Mouse (Mus musculus) limb, embryonic 12.5 days (tissue): ENCODE measurements around the gene Ccdc138. TPM values are rescaled to one million over a fixed set of nuclear protein-coding genes. Genes with fewer than 3 reads are reported as not detected.
A peak's percentile ranks its signal among the peaks of the same experiment; 100 is the strongest.

Experiments
- ATAC-seq: fragments of 200-750 bp; cut with Nextera tagmentation; 2 replicates; pipeline ENCODE4 v1.8.0; 2017; ENCODE audit warnings: low read depth, moderate TSS enrichment; ENCODE audit not compliant: insufficient number of reproducible peaks, insufficient read depth, low FRiP score, low TSS enrichment
- H3K27ac ChIP-seq: fragments of 300-500 bp; sonication (generic); 2 replicates; pipeline ENCODE4 v1.5.1; 2016; ENCODE audit warnings: mild to moderate bottlenecking, moderate library complexity
- H3K27me3 ChIP-seq: fragments of 300-500 bp; sonication (generic); 2 replicates; pipeline ENCODE4 v1.6.1; 2016; ENCODE audit warnings: mild to moderate bottlenecking, moderate library complexity
- H3K36me3 ChIP-seq: fragments of 300-500 bp; sonication (generic); 2 replicates; pipeline ENCODE4 v1.6.1; 2016; ENCODE audit warnings: mild to moderate bottlenecking, moderate library complexity
- H3K4me1 ChIP-seq: fragments of 300-500 bp; sonication (generic); replicated peaks from 2 replicates; pipeline ENCODE4 v1.6.1; 2016
- H3K4me2 ChIP-seq: fragments of 300-500 bp; sonication (generic); 2 replicates; pipeline ENCODE4 v1.6.1; 2016; ENCODE audit warnings: mild to moderate bottlenecking, moderate library complexity
- H3K4me3 ChIP-seq: fragments of 300-500 bp; sonication (generic); replicated peaks from 2 replicates; pipeline ENCODE4 v1.5.1; 2016; ENCODE audit warnings: mild to moderate bottlenecking
- H3K9ac ChIP-seq: fragments of 300-500 bp; sonication (generic); replicated peaks from 2 replicates; pipeline ENCODE4 v1.6.1; 2016; ENCODE audit warnings: mild to moderate bottlenecking, moderate library complexity
- H3K9me3 ChIP-seq: fragments of 300-500 bp; sonication (generic); 2 replicates; pipeline ENCODE4 v1.6.1; 2016; ENCODE audit warnings: mild to moderate bottlenecking, moderate library complexity
- WGBS: fragments of 180-500 bp; shearing (Covaris S2); methylation state at CpG from one replicate; pipeline ENCODE4 v1.1.7; 2016; 5-methylcytosine and 5-hydroxymethylcytosine counted together
- polyA plus RNA-seq: library from polyadenylated mRNA; unstranded; fragments of >200 nt; fragmentation: Nextera tagmentation; extraction: Ambion mirVana; gene quantifications from 2 replicates; pipeline ENCODE4 v1.2.1, GENCODE M21; 2016

Gene Ccdc138
- polyA plus RNA-seq, 1 experiment from 2014 or later = 15.4 TPM

DNA sequence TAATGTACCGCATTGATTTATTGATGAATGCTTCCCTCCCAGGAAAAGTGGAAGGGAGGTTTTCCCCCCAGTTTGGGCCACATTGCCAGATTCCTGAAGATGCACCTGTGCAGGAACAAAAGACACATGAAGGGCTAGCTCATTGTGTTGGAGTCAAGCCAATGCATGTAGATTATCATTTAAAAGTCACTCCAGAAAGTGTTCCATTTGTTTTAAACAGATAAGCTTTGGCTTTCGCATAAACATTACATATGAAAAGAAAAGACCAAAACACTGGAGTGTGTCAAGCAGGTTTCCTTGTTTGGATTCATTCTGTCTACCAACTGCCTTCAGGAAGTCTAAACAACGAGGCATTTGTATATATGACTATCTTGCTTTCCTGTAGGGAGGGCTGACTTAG lies 96.7 kb downstream of the Ccdc138 start:
- Histone ChIP-seq H3K36me3 (no peaks in the 10 kb centered on the region), H3K4me3 (no peak overlapping the region), H3K27me3 (no peaks in the 10 kb centered on the region), H3K4me2 (no peak overlapping the region), H3K27ac (no peak overlapping the region), H3K4me1 (no peaks in the 10 kb centered on the region), H3K9me3 (peaks cover 7% of the 10 kb centered on the region; the same call in 1 of the 2 replicates), H3K9ac (no peak overlapping the region)
- no peak for ATAC-seq
- 81% methylated on average over 3 of the region's 3 CpGs for whole genome bisulfite sequencing

DNA sequence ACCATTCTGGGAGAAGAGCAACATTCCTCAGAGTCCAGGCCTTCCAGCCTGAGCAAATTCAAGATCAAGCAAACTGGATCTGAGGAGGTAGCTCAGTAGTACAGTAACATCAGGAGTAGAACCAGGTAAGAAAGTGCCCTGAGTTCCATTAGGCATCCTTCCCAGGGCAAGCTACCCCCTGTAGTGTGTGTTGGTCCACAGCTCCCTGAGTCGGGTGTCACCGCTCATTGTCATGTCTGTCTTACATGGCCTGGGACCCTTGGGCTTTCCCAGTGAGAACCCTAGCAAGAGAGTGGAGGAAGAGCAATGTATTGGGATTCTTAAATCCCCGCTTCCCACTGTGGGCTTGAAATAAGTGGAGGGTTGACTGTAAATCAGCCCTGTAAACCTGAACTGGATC lies 97.4 kb downstream of the Ccdc138 start:
- 93% methylated on average over 3 of the region's 3 CpGs for WGBS
- Histone ChIP-seq H3K9me3 (peaks cover 7% of the 10 kb centered on the region; the same call in 1 of the 2 replicates), H3K9ac (no peak overlapping the region), H3K36me3 (no peaks in the 10 kb centered on the region), H3K27ac (no peak overlapping the region), H3K4me2 (no peak overlapping the region), H3K4me1 (no peaks in the 10 kb centered on the region), H3K27me3 (no peaks in the 10 kb centered on the region), H3K4me3 (no peak overlapping the region)
- ATAC-seq = no peak

DNA sequence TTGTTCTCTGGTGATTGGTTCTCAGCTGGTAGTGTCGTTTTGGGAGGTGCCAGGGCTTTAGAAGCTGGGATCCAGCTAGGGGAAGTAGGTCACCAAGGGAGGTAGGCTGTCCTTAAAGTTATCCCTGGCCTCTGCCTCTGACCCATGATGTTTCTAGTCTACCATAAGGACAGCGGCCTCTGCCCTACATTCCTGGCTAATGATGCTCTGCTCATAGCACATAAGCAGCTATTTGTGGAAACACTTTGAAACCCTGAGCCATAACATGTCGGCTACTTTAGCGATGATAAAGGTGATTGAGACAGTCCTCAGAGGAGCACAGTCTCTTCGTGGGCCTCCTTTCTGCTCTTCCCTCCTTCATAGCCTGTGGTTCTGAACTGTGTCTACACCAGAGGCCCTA lies 98.1 kb downstream of the Ccdc138 start:
- no peaks in the 10 kb centered on the region for H3K27me3 ChIP-seq
- no peak overlapping the region for H3K9ac ChIP-seq
- peaks cover under 1% of the 10 kb centered on the region; the same call in 1 of the 2 replicates for H3K4me1 ChIP-seq
- H3K4me3 ChIP-seq = no peak overlapping the region
- H3K36me3 ChIP-seq = no peaks in the 10 kb centered on the region
- WGBS = 65% methylated on average over 5 of the region's 5 CpGs
- peaks cover 7% of the 10 kb centered on the region; the same call in 1 of the 2 replicates for H3K9me3 ChIP-seq
- no peak for ATAC-seq
- no peak overlapping the region for H3K27ac ChIP-seq
- H3K4me2 ChIP-seq = no peak overlapping the region

DNA sequence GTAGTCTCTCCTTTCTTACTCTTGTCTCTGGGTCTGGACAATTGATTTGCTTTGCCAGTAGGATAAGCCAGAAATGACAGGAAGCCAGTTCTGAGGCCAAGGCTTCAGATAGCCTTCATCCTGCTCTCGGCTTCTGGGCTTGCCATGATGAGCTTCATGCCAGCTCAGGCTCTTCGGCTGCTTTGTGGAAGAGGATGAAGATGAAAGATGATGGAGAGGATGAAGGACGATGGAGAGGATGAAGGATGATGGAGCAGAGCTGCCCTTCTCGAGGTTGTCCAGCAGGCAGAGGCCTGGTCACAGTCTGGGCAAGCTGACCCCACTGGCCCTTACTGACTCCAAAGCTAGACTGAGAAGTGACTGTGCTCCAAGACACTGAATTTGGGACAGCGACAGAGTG lies 102.4 kb downstream of the Ccdc138 start:
- Histone ChIP-seq H3K36me3 (no peaks in the 10 kb centered on the region), H3K9me3 (no peaks in the 10 kb centered on the region), H3K4me3 (no peak overlapping the region), H3K4me1 (peaks cover 13% of the 10 kb centered on the region; the same call in 1 of the 2 replicates), H3K4me2 (no peak overlapping the region), H3K27me3 (no peaks in the 10 kb centered on the region), H3K27ac (no peak overlapping the region), H3K9ac (no peak overlapping the region)
- 92% methylated on average over 5 of the region's 5 CpGs for WGBS
- ATAC-seq = no peak

DNA sequence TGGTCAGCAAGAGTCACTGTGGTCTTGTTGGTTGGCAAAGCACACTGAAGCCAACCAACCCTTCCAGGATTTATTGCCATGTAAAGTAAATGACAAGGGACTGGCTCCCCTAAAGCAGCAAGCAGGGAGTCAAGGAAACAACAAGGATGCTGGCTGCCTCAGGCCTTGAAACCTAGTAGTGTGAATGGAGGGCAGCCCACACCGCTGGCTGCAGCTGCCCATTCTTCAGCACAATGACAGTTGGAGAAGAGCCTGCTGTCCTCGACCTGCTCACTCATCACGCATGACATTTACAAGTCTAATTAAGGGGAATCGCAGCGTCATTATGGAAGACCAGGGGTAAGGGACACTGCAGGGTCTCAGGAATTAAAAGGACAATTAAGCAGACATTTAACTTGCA lies 103.2 kb downstream of the Ccdc138 start:
- Histone ChIP-seq H3K4me1 (peaks cover 13% of the 10 kb centered on the region; the same call in 1 of the 2 replicates), H3K27ac (peak overlapping the region; percentile 47; the same call in 1 of the 2 replicates)
- WGBS = 16% methylated on average over 5 of the region's 5 CpGs

DNA sequence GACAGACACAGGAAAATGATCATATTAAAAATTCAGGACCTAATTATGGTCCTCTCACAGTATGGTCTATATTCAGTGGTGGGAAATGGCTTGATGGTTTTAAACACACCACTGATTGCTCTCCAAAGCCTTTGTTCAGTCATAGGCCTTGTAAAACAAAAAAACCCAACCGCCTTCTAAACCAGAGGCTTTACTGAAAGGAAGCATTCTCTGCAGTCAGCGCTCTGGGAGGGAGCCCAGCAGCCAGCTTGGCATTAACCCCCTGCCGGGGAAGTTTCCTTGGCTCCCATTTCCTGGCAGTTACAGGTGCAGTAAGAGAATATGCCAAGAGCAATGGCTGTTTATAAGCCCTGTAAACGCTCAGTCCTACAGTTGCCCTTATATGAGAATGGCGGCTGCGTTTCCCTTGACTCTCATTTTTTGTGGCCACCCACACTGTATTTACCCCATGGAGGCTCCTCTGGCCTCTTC lies 103.7 kb downstream of the Ccdc138 start:
- no peaks in the 10 kb centered on the region for H3K27me3 ChIP-seq
- no peaks in the 10 kb centered on the region for H3K36me3 ChIP-seq
- 20% methylated on average over 6 of the region's 6 CpGs for WGBS
- 0 out of 2 replicates have a peak overlapping the region, but pooled peaks have one; percentile 45 for H3K27ac ChIP-seq
- no peak overlapping the region for H3K9ac ChIP-seq
- no peaks in the 10 kb centered on the region for H3K9me3 ChIP-seq
- no peak overlapping the region for H3K4me3 ChIP-seq
- peaks cover 13% of the 10 kb centered on the region; the same call in 1 of the 2 replicates for H3K4me1 ChIP-seq
- H3K4me2 ChIP-seq = peak overlapping the region; percentile 10; the same call in 1 of the 2 replicates
- ATAC-seq = peak; percentile 63

More for the DNA sequence above, 103.2 kb downstream of the Ccdc138 start:
- Histone ChIP-seq H3K9me3 (no peaks in the 10 kb centered on the region), H3K9ac (no peak overlapping the region), H3K36me3 (no peaks in the 10 kb centered on the region), H3K4me3 (no peak overlapping the region), H3K27me3 (no peaks in the 10 kb centered on the region), H3K4me2 (no peak overlapping the region)
- no peak for ATAC-seq

DNA sequence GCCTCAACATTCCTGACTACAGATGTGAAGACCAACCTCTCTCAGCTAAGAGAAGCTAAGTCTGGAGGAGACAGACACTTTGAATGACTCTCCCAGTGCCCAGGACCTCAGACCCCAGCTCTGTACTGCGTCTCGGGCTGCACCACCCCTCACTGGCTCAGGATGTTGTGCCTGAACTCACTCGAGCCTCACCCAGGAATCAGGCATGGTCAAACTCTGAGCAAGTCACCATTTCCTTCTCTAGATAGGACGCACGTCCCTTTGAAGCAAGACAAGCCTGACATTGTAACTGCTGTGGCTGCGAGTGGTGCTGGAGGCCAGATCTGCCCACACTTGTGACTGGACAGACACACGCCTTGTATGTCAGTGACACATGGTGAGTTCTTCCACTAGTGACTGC lies 104.2 kb downstream of the Ccdc138 start:
- Histone ChIP-seq H3K4me2 (peak overlapping the region; percentile 10; the same call in 1 of the 2 replicates), H3K9me3 (no peaks in the 10 kb centered on the region), H3K4me3 (no peak overlapping the region), H3K9ac (no peak overlapping the region), H3K27me3 (no peaks in the 10 kb centered on the region), H3K36me3 (no peaks in the 10 kb centered on the region), H3K27ac (0 out of 2 replicates have a peak overlapping the region, but pooled peaks have one; percentile 45), H3K4me1 (peaks cover 13% of the 10 kb centered on the region; the same call in 1 of the 2 replicates)
- WGBS = 63% methylated on average over 7 of the region's 7 CpGs
- 0 out of 2 replicates have a peak, but pooled peaks have one; percentile 2 for ATAC-seq

DNA sequence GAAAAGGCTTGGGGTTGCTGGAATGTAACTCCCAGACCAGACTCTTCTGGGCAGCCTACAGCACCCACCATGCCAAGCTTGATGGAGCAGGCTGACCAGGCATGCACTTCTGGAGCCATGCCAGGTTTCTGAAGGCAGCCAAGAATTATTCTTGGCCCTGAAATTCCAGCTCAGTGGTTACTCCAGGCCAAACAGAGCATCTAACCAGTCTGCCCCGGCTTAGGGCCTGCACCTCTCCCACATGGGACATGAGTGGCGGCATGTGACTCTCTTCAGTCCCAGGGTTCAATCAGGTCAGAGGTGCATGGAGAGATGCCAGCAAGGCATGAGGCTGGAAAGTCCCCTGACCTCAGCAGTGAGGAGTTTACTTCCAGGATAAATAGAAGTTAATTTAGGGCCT lies 107.0 kb downstream of the Ccdc138 start:
- no peak for ATAC-seq
- H3K27me3 ChIP-seq = no peaks in the 10 kb centered on the region
- H3K9me3 ChIP-seq = no peaks in the 10 kb centered on the region
- 89% methylated on average over 2 of the region's 2 CpGs for WGBS
- no peak overlapping the region for H3K27ac ChIP-seq
- H3K4me1 ChIP-seq = peaks cover 13% of the 10 kb centered on the region; the same call in 1 of the 2 replicates
- no peak overlapping the region for H3K9ac ChIP-seq
- no peak overlapping the region for H3K4me2 ChIP-seq
- H3K36me3 ChIP-seq = no peaks in the 10 kb centered on the region
- no peak overlapping the region for H3K4me3 ChIP-seq

DNA sequence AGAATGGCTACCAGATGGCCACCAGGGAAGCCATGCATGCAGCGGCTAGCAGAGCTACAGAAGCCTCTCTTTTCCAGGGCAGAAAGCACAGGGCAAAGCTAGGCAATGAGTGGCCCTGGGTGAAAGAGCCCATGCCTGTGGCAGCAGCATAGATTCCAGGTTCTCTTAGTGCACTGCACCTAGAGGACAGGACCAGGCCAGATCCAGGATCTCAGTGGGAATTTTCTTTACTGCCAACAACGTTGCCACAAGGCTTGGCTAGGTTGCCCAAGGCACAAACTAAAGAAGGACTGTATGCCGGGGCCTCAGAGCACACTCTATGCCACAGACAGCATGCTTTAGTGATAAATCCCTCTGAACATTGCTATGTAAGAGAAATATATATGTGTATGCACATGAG lies 108.6 kb downstream of the Ccdc138 start:
- Histone ChIP-seq H3K9ac (no peak overlapping the region), H3K4me2 (no peak overlapping the region), H3K4me3 (no peak overlapping the region), H3K9me3 (no peaks in the 10 kb centered on the region), H3K27me3 (0 out of 2 replicates have a peak, but pooled peaks cover 2% of the 10 kb centered on the region), H3K36me3 (no peaks in the 10 kb centered on the region), H3K4me1 (peaks cover 9% of the 10 kb centered on the region; the same call in 1 of the 2 replicates), H3K27ac (no peak overlapping the region)
- no peak for ATAC-seq
- 83% methylated on average over 3 of the region's 3 CpGs for WGBS

DNA sequence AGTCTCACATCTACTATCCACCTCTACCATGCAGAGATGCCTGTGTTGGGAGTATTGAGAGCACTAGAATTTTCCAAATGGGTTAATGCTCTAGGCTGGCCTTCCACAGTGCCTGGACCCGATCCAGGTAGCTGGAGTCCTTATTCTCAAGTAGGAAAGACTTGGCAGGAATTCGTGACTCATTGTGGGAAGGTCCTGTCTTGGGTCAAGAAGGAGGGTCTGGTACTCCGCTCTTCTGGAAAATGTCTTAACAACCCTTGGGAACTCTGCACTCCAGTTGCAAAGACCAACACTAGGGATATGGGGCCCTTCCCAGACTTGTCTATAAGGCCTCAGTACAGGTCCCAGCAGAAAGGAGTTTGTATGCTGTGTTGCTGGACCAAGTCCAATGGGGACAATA lies 111.1 kb downstream of the Ccdc138 start:
- Histone ChIP-seq H3K27me3 (0 out of 2 replicates have a peak, but pooled peaks cover 2% of the 10 kb centered on the region), H3K27ac (no peak overlapping the region), H3K9ac (no peak overlapping the region), H3K36me3 (no peaks in the 10 kb centered on the region), H3K4me2 (no peak overlapping the region), H3K4me1 (no peaks in the 10 kb centered on the region), H3K4me3 (no peak overlapping the region), H3K9me3 (no peaks in the 10 kb centered on the region)
- 89% methylated on average over 3 of the region's 3 CpGs for WGBS
- ATAC-seq = no peak

DNA sequence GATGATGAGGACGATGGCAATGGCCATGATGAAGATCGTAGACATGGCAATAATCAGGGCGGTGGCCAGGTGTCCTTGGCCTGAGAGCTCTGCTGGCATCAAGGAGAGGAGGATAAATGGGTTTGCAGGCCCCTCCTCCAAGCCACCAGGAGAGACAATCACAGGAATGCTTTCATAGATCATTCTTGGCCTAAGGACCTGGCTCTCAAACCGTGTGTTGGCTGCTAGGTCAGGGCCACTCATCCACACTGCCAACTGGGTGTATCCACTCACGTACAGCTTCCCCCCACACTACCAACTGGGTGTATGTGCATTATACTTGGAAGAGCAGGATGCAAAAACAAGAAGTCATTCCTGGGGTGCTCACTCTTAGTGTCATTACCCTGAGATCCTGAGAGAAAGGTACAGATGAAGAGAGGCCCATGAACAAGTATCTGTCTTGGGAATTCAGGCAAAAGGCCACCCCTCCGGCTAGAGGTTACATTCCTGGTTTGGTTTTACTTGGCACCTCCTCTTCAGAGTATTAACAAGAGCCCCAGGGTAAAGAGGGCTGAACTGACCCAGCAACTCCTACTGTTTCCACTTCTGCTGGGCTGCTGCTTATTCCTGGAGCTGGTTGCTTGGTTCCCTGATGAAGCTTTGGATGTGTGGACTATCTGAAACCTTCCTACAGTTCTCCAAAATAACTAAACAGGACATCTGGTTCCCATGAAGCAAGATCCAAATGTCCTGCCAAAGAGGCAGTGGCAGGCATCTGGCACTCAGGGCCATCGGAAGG lies 112.9 kb downstream of the Ccdc138 start:
- Histone ChIP-seq H3K36me3 (no peaks in the 10 kb centered on the region), H3K27ac (no peak overlapping the region), H3K4me2 (no peak overlapping the region), H3K4me3 (no peak overlapping the region), H3K9me3 (no peaks in the 10 kb centered on the region), H3K27me3 (0 out of 2 replicates have a peak, but pooled peaks cover 2% of the 10 kb centered on the region), H3K9ac (no peak overlapping the region), H3K4me1 (no peaks in the 10 kb centered on the region)
- no peak for ATAC-seq
- WGBS = 81% methylated on average over 7 of the region's 7 CpGs
